Mouse (Mus musculus) liver, embryonic 14.5 days (tissue): ENCODE measurements at regions not wholly inside any gene's neighbourhood (a gene's known extent, or its start where the extent isn't known, plus 50 kb on each side); places are given as distances from the start of the nearest gene placed in this dataset.

ENCODE experiments used
- CTCF ChIP-seq: IDR thresholded peaks from 2 replicates; pipeline ENCODE4 v1.5.1; 2016; ENCODE audit warnings: antibody characterized with exemption, low read depth, control low read depth
- EP300 ChIP-seq: IDR thresholded peaks from 2 replicates; pipeline ENCODE4 v1.6.1; 2016; ENCODE audit warnings: antibody characterized with exemption, low read depth

GRCm38 (mm10) chr1:59422981-59423941, 59.0 kb upstream of the Fzd7 start:
- TF ChIP-seq CTCF = no peak
- no peak for TF ChIP-seq EP300
